29 mouse cellular contexts compared by ENCODE assay signal in the genomic region with DNA sequence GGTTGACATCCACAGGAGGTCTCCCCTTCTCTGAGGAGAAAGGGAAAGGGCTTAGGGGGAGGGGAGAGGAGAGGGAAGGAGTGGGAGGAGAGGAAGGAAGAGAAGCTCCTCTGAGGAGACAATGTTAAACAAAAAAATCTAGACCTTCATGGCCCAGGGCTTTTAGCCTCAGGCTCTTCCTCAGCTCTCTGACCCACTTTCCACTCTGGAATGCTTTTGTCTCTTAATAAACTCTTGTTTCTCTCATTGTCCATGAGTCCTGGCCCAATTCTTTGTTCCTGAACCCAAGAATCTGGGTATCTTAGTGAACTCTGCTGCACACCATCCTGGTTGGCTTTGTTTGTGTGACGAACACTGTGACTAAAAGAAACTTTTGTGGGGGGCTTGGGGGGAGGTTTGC.
DNase-seq lines count a peak whose midpoint lies in the region; ATAC-seq and TF ChIP-seq lines count a peak whose summit lies in the region.
"Had no signal": no experiment of that assay in that cellular context is flagged by ENCODE, and none has a peak within 500 bp of the region (broad histone marks: within the 10 kb centered on the region; RNA-seq: fewer than 3 reads in every experiment).

No protein-coding gene starts in this region.

- WGBS in midbrain, embryonic 10.5 days: 43% methylated on average over 1 of the region's 1 CpGs
- WGBS in midbrain, embryonic 11.5 days: 43% methylated on average over 1 of the region's 1 CpGs

- H3K27me3 ChIP-seq in midbrain, embryonic 10.5 days (ENCODE audit: low read depth, poor library complexity, severe bottlenecking): no peaks in the 10 kb centered on the region
- no peaks in the 10 kb centered on the region for H3K27me3 ChIP-seq in midbrain, embryonic 11.5 days (ENCODE audit: control insufficient read depth, insufficient read depth, low read length)
- H3K27me3 ChIP-seq: CH12.LX; embryonic facial prominence, embryonic 13.5 days; forebrain, embryonic 12.5 days; forebrain, embryonic 15.5 days; heart, embryonic 13.5 days; hindbrain, embryonic 12.5 days; hindbrain, embryonic 15.5 days; Patski had no signal

- no peak overlapping the region for H3K4me2 ChIP-seq in midbrain, embryonic 11.5 days
- H3K4me2 ChIP-seq: embryonic facial prominence, embryonic 13.5 days; forebrain, embryonic 12.5 days; forebrain, embryonic 15.5 days; heart, embryonic 13.5 days; hindbrain, embryonic 12.5 days; hindbrain, embryonic 15.5 days had no signal

- no peak for DNase-seq in midbrain, embryonic 10.5 days (ENCODE audit: low spot score)
- DNase-seq in midbrain, embryonic 11.5 days (ENCODE audit: low spot score, missing footprints): no peak
- DNase-seq in ES-E14 (ENCODE audit: low read depth, low spot score): peak; percentile 33
- peak; percentile 69 for DNase-seq in ZHBTc4 (ENCODE audit: low read depth, low spot score)
- DNase-seq in spleen, adult 18-20 months: no peak
- no peak for DNase-seq in right cerebral cortex, postnatal 36 days (ENCODE audit: low spot score in 2 of 2)
- no peak for DNase-seq in spleen, postnatal 14 days (ENCODE audit: low spot score in 2 of 2)
- DNase-seq: adrenal gland, adult 8-10 months; adrenal gland, postnatal 25 days; B cell, adult 2 months; cerebellum, adult 11-12 months; cerebellum, adult 8-10 months; cerebellum, postnatal 10 days; cerebellum, postnatal 36 days; embryo, embryonic 11 days; gastrocnemius, postnatal 25 days; heart, adult 2 months had no signal

- ATAC-seq in midbrain, embryonic 11.5 days (ENCODE audit: low FRiP score): no peak
- ATAC-seq: activated CD4-positive, CD25-positive, alpha-beta regulatory T cell, adult 4 months; forebrain, embryonic 15.5 days; Patski had no signal

- H3K4me1 ChIP-seq in midbrain, embryonic 10.5 days: peaks cover 15% of the 10 kb centered on the region
- 0 out of 2 replicates have a peak, but pooled peaks cover 4% of the 10 kb centered on the region for H3K4me1 ChIP-seq in midbrain, embryonic 11.5 days (ENCODE audit: control insufficient read depth, insufficient read depth, low read length)
- no peaks in the 10 kb centered on the region for H3K4me1 ChIP-seq in ES-E14 (ENCODE audit: control insufficient read depth in 2 of 2, insufficient read depth in 2 of 2, low read length in 2 of 2, poor library complexity in 1 of 2)
- H3K4me1 ChIP-seq: embryonic facial prominence, embryonic 13.5 days; heart, embryonic 13.5 days had no signal

- no peak overlapping the region for H3K9ac ChIP-seq in midbrain, embryonic 11.5 days (ENCODE audit: low read length)
- no peak overlapping the region for H3K9ac ChIP-seq in ES-E14 (ENCODE audit: insufficient read depth, low read depth, low read length, poor library complexity, severe bottlenecking)
- H3K9ac ChIP-seq: embryonic facial prominence, embryonic 13.5 days; forebrain, embryonic 12.5 days; forebrain, embryonic 15.5 days; heart, embryonic 13.5 days; hindbrain, embryonic 12.5 days; hindbrain, embryonic 15.5 days had no signal

- H3K27ac ChIP-seq in midbrain, embryonic 10.5 days (replicated peaks): peak overlapping the region; percentile 28
- H3K27ac ChIP-seq in midbrain, embryonic 11.5 days (ENCODE audit: low read depth, low read length): no peak overlapping the region
- H3K27ac ChIP-seq in ES-E14 (ENCODE audit: insufficient read depth, low read depth, low read length, poor library complexity, severe bottlenecking): no peak overlapping the region
- H3K27ac ChIP-seq: embryonic facial prominence, embryonic 10.5 days; embryonic facial prominence, embryonic 13.5 days; forebrain, embryonic 12.5 days; forebrain, embryonic 15.5 days; heart, adult 2 months; heart, embryonic 10.5 days; heart, embryonic 13.5 days; hindbrain, embryonic 12.5 days; hindbrain, embryonic 15.5 days had no signal

- H3K9me3 ChIP-seq in midbrain, embryonic 10.5 days (replicated peaks): no peaks in the 10 kb centered on the region
- H3K9me3 ChIP-seq in midbrain, embryonic 11.5 days (ENCODE audit: control insufficient read depth, low read length): no peaks in the 10 kb centered on the region
- no peaks in the 10 kb centered on the region for H3K9me3 ChIP-seq in ES-E14 (ENCODE audit: control insufficient read depth, insufficient read depth, low read depth, low read length)
- H3K9me3 ChIP-seq: embryonic facial prominence, embryonic 10.5 days; embryonic facial prominence, embryonic 13.5 days; forebrain, embryonic 12.5 days; forebrain, embryonic 15.5 days; heart, embryonic 10.5 days; heart, embryonic 13.5 days; hindbrain, embryonic 12.5 days; hindbrain, embryonic 15.5 days had no signal

- no peak overlapping the region for H3K4me3 ChIP-seq in midbrain, embryonic 10.5 days
- H3K4me3 ChIP-seq in midbrain, embryonic 11.5 days (ENCODE audit: low read depth, low read length): no peak overlapping the region
- no peak overlapping the region for H3K4me3 ChIP-seq in ES-E14 (ENCODE audit: insufficient read depth in 1 of 2, low read depth in 1 of 2, low read length in 2 of 2, poor library complexity in 1 of 2, severe bottlenecking in 1 of 2)
- H3K4me3 ChIP-seq: embryonic facial prominence, embryonic 10.5 days; embryonic facial prominence, embryonic 13.5 days; erythroblast, embryonic 14.5 days; forebrain, embryonic 12.5 days; forebrain, embryonic 15.5 days; heart, adult 2 months; heart, embryonic 10.5 days; heart, embryonic 13.5 days; hindbrain, embryonic 12.5 days; hindbrain, embryonic 15.5 days had no signal

- in situ Hi-C loops in ES-E14 (cut with MboI; ENCODE audit: low sequenced_read_pairs in 2 of 2, unreplicated experiment in 2 of 2): no loop called here

- no peaks in the 10 kb centered on the region for H3K36me3 ChIP-seq in midbrain, embryonic 10.5 days
- no peaks in the 10 kb centered on the region for H3K36me3 ChIP-seq in midbrain, embryonic 11.5 days (ENCODE audit: control insufficient read depth, insufficient read depth, low read length)
- no peaks in the 10 kb centered on the region for H3K36me3 ChIP-seq in ES-E14 (ENCODE audit: control insufficient read depth, insufficient read depth, low read length, poor library complexity, severe bottlenecking)
- H3K36me3 ChIP-seq: embryonic facial prominence, embryonic 10.5 days; embryonic facial prominence, embryonic 13.5 days; forebrain, embryonic 12.5 days; forebrain, embryonic 15.5 days; heart, embryonic 10.5 days; heart, embryonic 13.5 days; hindbrain, embryonic 12.5 days; hindbrain, embryonic 15.5 days had no signal

TF ChIP-seq in ES-E14, 5 proteins besides CTCF, POLR2A, EP300 and RAD21:
- TF ChIP-seq ZC3H11A (IDR thresholded peaks at IDR 0.05; ENCODE audit: borderline replicate concordance, low read depth, low read length) (no peak), CHD2 (IDR thresholded peaks at IDR 0.05; ENCODE audit: low read depth, low read length) (no peak), HCFC1 (IDR thresholded peaks at IDR 0.05; ENCODE audit: borderline replicate concordance, insufficient read depth, low read length) (no peak), MAFK (IDR thresholded peaks at IDR 0.05; ENCODE audit: insufficient read depth, low read depth, low read length) (no peak), ZNF384 (IDR thresholded peaks at IDR 0.05; ENCODE audit: low read depth, low read length) (no peak)
TF ChIP-seq in ES-E14: peak in this region for 0.

Comparison
In these comparisons a context has a peak if more than half of its experiments do, and no peak if none do; other contexts are left out.
1. DNase-seq: peak in ES-E14 (single experiment) and ZHBTc4 (single experiment); none in midbrain, embryonic 10.5 days (single experiment), midbrain, embryonic 11.5 days (single experiment), spleen, adult 18-20 months (0 of 2), right cerebral cortex, postnatal 36 days (0 of 2) and spleen, postnatal 14 days (0 of 2).